Mouse (Mus musculus): Measurements from ENCODE around the gene Snx10.
A peak's percentile ranks its signal among the peaks of the same experiment; 100 is the strongest.

The Snx10 gene

GRCm38 (mm10) chr6:51533467-51534200 is 9.9 kb downstream of the Snx10 start:
- no peak for DNase-seq (ENCODE audit: low read depth)

GRCm38 (mm10) chr6:51535571-51535970 is 11.9 kb downstream of the Snx10 start:
- no peak for DNase-seq (ENCODE audit: low read depth)

- DNase-seq (ENCODE audit: low read depth), result peak; percentile 39
Observed at GRCm38 (mm10) chr6:51540525-51540924, 16.8 kb downstream of the Snx10 start.

- no peak for DNase-seq (ENCODE audit: low read depth)
Observed at GRCm38 (mm10) chr6:51541422-51541821, 17.7 kb downstream of the Snx10 start.

- DNase-seq (ENCODE audit: low read depth), result no peak
Observed at GRCm38 (mm10) chr6:51542147-51542546, 18.4 kb downstream of the Snx10 start.

- DNase-seq (ENCODE audit: low read depth), result no peak
Observed at GRCm38 (mm10) chr6:51543639-51544117, 20.0 kb downstream of the Snx10 start.

GRCm38 (mm10) chr6:51544118-51544681 is 20.5 kb downstream of the Snx10 start:
- peak; percentile 74 for DNase-seq (ENCODE audit: low read depth)

GRCm38 (mm10) chr6:51545219-51545859 is 21.6 kb downstream of the Snx10 start:
- DNase-seq (ENCODE audit: low read depth), result peak; percentile 81

GRCm38 (mm10) chr6:51546085-51546484 is 22.4 kb downstream of the Snx10 start:
- no peak for DNase-seq (ENCODE audit: low read depth)

- DNase-seq (ENCODE audit: low read depth), result no peak
Observed at GRCm38 (mm10) chr6:51548757-51549156, 25.1 kb downstream of the Snx10 start.

- no peak for DNase-seq (ENCODE audit: low read depth)
Observed at GRCm38 (mm10) chr6:51551267-51551802, 27.6 kb downstream of the Snx10 start.

- no peak for DNase-seq (ENCODE audit: low read depth)
Observed at GRCm38 (mm10) chr6:51556562-51556961, 32.9 kb downstream of the Snx10 start.

GRCm38 (mm10) chr6:51558311-51558710 is 34.6 kb downstream of the Snx10 start:
- DNase-seq (ENCODE audit: low read depth), result no peak

- no peak for DNase-seq (ENCODE audit: low read depth)
Observed at GRCm38 (mm10) chr6:51566771-51567680, 43.3 kb downstream of the Snx10 start.

GRCm38 (mm10) chr6:51569086-51569485 is 45.4 kb downstream of the Snx10 start:
- DNase-seq (ENCODE audit: low read depth), result no peak

GRCm38 (mm10) chr6:51573136-51573535 is 49.4 kb downstream of the Snx10 start:
- DNase-seq (ENCODE audit: low read depth), result no peak

- no peak for DNase-seq (ENCODE audit: low read depth)
Observed at GRCm38 (mm10) chr6:51574132-51574531, 50.4 kb downstream of the Snx10 start.

- DNase-seq (ENCODE audit: low read depth), result no peak
Observed at GRCm38 (mm10) chr6:51578415-51578814, 54.7 kb downstream of the Snx10 start.

GRCm38 (mm10) chr6:51580040-51580680 is 56.5 kb downstream of the Snx10 start:
- peak; percentile 89 for DNase-seq (ENCODE audit: low read depth)

- no peak for DNase-seq (ENCODE audit: low read depth)
Observed at GRCm38 (mm10) chr6:51581418-51581817, 57.7 kb downstream of the Snx10 start.

- DNase-seq (ENCODE audit: low read depth), result no peak
Observed at GRCm38 (mm10) chr6:51582051-51582450, 58.4 kb downstream of the Snx10 start.
